Mouse (Mus musculus) left cerebral cortex, adult 2 months (tissue): ENCODE data around the gene Iqgap2. TPM values are rescaled to one million over a fixed set of nuclear protein-coding genes. Genes with fewer than 3 reads are reported as not detected.

Experiments used
- DNase-seq, 2 experiments: peaks; one replicate each; pipeline ENCODE4 v3.0.0; 2021 to 2022; ENCODE audit warnings: low spot score in 2 of 2, mixed read lengths in 1 of 2; ENCODE audit errors: extremely low spot score in 1 of 2
- H3K27ac ChIP-seq: fragments of 200-600 bp; 2 replicates; pipeline ENCODE4 v1.8.1; 2022
- H3K4me3 ChIP-seq: fragments of 200-600 bp; 2 replicates; pipeline ENCODE4 v1.8.1; 2022
- CTCF ChIP-seq: fragments of 200-600 bp; IDR thresholded peaks from 2 replicates; pipeline ENCODE4 v1.8.1; 2022; ENCODE audit warnings: antibody characterized with exemption, mild to moderate bottlenecking, moderate library complexity
- intact Hi-C: fragments of 180-260 bp; cut with DNase I; formaldehyde crosslinking; loops from one replicate; pipeline ENCODE4 v1.15.1; 2025
- total RNA-seq, 2 experiments: library from RNA; stranded (reverse); gene quantifications; 2 replicates each; pipeline ENCODE4 v1.2.3; 2021

Gene Iqgap2
- total RNA-seq, 2 experiments from 2014 or later, result 19.1 to 21.5 TPM

DNA sequence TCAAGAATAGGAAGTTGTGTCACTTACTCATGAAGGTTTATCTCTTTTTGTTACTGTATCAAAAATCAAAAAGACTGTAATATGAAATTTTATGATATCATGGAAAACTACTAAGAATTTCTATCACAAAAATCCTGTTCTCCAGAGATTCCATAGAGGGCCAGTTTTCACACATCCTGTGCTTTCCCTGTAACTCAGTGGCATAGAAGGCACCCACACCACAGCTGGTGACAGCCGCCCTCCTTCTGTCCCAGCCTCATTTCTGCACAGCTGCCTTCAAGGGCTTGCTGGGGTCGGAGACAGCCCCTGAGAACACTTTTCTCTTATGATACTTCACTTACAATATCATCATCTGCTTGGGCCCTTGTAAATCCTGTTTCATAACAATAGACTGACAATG lies 131.9 kb downstream of the Iqgap2 start:
- H3K27ac ChIP-seq, result no peak overlapping the region
- H3K4me3 ChIP-seq, result no peak overlapping the region
- intact Hi-C loops, result no loop called here
- no peak for DNase-seq
- no peak for TF ChIP-seq CTCF

DNA sequence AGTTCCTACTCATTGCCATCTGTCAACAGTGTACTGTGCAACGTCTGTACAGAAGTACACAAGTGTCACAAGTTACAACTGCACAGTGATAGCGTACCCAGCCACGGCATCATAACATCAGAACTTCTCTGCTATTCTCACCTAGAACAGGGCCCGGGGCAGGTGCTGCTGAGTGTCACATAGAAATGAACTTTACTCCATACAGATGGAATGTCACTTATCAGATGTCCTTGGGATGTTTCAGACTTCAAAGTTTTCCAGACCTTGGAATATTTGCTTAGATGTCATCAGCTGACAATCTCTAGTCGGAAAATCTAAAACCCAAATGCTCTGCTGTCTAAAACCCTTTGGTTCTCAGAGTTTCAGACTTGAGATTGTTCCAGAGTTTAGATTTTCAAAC lies 137.4 kb downstream of the Iqgap2 start:
- DNase-seq, result no peak
- intact Hi-C loops, result no loop called here
- Histone ChIP-seq H3K4me3 (no peak overlapping the region), H3K27ac (no peak overlapping the region)
- TF ChIP-seq CTCF, result no peak

DNA sequence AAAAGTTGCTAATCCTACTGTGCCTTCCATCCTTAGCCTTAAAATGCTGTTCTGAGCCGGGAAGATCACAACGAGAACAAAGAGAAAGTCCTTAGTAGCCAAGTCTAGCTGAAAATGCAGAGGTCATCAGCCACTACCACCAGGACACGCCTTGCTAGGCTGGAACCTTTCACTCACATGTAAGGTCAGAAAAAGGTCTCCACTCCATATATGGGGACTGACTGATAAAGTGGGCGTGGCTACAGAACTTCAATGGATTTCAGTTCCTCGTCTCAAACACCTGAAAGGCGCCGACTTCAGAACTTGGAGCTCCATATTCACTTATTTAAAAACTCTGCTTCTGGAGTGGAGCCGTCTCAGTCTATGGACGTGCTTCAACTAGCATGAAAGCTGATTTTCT lies 139.3 kb downstream of the Iqgap2 start:
- DNase-seq, result no peak
- no peak overlapping the region for H3K4me3 ChIP-seq
- H3K27ac ChIP-seq, result no peak overlapping the region
- no peak for TF ChIP-seq CTCF
- intact Hi-C loops, result no loop called here

DNA sequence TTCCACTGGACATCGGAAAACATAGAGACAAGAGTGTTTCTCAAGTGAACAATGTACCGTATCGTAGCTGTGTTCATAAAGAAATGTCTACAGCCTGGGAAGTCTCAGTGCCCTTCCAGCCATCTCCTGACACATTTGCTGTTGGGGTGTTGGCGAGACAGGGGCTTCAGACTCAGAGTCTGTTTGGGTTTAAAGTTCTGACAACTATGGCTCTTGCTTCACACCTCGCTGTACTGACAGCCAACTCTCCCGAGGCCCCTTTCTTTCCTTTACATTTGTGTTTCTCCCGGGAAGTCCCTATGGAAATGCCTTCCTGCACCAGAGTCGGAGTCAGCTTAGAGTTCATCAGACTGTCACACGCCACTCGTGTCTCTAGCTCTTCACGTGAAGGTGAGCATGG lies 144.2 kb downstream of the Iqgap2 start:
- intact Hi-C loops, result loop anchor here (5.0 kb wide), 1 partner anchor 145 kb away; the partner anchor contains the start of gene Iqgap2
- no peak for DNase-seq
- TF ChIP-seq CTCF, result no peak
- no peak overlapping the region for H3K27ac ChIP-seq
- H3K4me3 ChIP-seq, result no peak overlapping the region

DNA sequence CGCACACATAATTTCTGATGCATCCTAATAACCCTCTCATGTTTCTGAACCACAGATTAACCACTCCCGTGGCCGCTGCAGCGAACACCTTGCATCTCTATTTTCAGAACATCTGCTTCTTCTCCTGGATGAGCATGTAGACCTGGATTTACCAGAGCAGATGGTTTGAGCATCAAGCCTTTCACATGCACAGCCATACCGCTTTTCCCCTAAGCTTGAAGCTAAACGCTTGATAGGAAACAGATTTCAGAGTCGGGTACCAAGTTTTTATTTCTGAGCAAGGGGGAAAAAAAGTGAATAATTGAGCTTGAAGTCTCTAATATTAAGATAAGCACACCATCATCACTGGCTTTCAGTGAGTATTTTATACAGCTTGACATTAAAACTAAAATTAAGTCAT lies 144.6 kb downstream of the Iqgap2 start:
- H3K4me3 ChIP-seq, result no peak overlapping the region
- no peak for TF ChIP-seq CTCF
- DNase-seq, result no peak
- intact Hi-C loops, result loop anchor here (5.0 kb wide), 1 partner anchor 145 kb away; the partner anchor contains the start of gene Iqgap2
- H3K27ac ChIP-seq, result no peak overlapping the region

DNA sequence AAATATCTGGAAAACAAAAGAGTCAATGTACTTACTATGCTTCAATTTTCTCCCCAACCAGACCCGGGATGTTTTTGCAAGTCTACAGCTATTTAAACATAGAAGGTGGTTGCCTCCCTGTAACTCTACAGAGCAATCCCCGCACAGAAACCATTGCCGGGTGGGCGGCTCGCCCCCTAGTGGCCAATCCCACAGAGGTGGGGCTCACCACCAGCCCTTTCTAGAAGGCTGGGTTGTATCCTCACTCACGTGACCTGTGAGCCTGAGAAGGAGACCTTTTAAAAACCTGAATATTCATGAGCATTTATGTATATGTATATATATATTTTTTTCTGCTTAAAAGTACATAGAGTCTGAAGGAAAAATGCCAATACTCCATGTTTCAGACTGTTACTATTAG lies 145.2 kb downstream of the Iqgap2 start:
- Histone ChIP-seq H3K27ac (no peak overlapping the region), H3K4me3 (no peak overlapping the region)
- peak; percentile 80 for TF ChIP-seq CTCF
- intact Hi-C loops, result loop anchor here (5.0 kb wide), 1 partner anchor 146 kb away; the partner anchor contains the start of gene Iqgap2
- DNase-seq, result peak; percentile 27 to 45

DNA sequence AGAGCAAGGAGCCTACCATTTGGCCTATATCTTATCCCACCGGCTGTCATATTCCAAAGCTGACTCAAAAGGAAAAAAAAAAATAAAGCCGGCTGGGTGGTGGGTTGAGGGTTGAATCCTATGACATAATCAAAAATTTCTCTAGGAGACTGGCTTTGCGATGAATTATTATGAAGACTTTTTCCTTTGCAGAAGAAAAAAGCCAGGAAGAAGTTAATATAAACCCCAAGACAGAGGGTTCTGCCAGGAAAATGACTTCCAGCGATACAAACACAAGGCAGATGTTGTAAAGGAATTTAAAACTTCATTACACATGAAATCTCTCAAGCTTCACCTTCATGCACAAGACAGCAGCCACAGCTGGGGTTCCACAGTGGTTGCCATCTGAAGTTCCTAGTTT lies 146.3 kb downstream of the Iqgap2 start:
- no peak for TF ChIP-seq CTCF
- H3K4me3 ChIP-seq, result no peak overlapping the region
- intact Hi-C loops, result loop anchor here (5.0 kb wide), 1 partner anchor 147 kb away; the partner anchor contains the start of gene Iqgap2
- no peak for DNase-seq
- no peak overlapping the region for H3K27ac ChIP-seq

DNA sequence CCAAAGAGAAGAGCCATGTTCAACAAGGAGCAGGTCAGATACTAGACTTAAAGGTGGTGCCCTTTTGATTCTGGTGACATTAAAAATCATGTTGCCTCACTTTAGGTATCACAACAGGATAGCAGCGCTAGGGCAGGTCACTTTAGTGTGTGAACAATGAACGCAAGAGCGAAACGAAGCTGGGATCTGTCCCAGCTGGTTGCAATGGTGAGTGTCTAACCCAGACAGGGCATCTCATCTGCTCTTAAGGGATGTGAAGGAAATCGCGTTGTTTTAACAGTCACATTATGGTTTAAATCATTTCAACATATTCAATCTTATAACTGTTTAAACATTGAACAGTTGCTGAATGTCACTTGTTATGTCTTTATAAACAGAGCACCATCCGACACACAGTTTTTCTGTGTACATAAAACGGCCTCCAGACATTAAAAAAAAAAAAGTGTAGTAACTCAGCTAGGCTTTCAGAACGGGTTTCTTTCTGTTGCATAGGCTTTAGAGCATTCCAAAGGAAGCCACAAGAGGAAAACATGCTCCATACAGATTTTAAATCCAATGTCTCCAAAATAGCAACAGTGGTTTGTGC lies 148.7 kb downstream of the Iqgap2 start:
- intact Hi-C loops, result no loop called here
- DNase-seq, result no peak
- no peak overlapping the region for H3K27ac ChIP-seq
- no peak for TF ChIP-seq CTCF
- H3K4me3 ChIP-seq, result no peak overlapping the region

DNA sequence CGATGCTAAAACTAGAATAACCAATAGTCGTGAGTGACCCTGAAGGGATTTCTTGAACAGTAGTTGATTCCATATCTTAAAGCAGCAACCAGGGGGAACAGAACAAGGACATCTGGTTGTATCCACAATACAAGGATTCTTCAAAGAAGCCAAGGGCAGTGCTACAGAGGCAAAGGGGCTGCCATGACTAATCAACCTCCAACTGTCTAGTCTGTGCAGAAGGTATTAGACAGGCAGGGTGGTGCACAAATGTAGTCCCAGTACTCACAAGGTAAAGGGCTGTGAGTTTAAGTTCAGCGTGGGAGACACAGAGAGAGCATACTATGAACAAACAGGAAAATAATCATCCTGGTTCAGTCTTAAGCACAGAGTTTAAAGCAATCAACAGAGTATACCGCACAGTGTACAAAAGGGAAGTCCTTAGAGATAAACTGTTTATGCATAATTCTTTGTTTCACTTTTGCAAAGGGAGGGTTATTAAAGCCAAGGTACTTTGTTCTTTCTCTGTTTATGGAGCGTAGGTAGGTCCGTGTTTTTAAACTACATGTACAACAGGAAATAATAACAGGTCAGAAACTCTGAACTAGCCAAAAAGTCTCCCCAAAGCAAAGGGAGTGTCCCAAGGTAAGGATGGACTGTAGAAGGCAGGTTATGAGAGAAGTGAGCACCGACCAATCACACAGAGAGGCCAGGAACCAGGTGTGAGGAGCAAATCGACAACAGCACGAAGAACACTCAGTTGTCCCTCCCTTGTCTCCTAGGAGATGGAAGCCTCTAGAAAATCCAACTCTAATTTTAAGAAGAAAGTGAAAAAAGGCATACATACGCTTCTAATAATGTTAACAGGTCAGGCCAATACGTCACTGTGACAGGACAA lies 149.7 kb downstream of the Iqgap2 start:
- intact Hi-C loops, result no loop called here
- no peak overlapping the region for H3K27ac ChIP-seq
- H3K4me3 ChIP-seq, result no peak overlapping the region
- no peak for TF ChIP-seq CTCF
- DNase-seq, result no peak

DNA sequence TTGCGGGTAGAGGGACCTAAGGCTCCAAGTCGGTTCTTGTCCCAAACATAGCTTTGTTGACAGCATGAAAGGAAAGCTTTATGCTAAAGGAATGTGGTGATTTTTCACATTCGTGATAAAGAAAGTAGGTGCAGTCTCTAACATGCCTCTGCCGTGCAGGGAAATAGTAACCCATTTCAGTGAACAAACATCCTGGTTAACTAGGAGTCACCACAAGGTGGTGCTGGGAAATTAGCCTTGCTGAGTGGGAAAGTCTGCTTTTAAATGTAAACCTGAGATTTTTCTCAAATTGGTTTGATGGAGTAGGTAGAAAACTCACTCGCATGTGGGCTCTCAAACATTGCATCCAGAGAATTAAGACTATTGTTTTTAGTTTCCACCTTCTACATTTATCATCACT lies 152.1 kb downstream of the Iqgap2 start:
- intact Hi-C loops, result loop anchor here (5.0 kb wide), 1 partner anchor 213 kb away; no protein-coding TSS in a partner anchor
- H3K27ac ChIP-seq, result no peak overlapping the region
- H3K4me3 ChIP-seq, result no peak overlapping the region
- peak; percentile 64 for TF ChIP-seq CTCF
- peak; percentile 20 to 45 for DNase-seq

DNA sequence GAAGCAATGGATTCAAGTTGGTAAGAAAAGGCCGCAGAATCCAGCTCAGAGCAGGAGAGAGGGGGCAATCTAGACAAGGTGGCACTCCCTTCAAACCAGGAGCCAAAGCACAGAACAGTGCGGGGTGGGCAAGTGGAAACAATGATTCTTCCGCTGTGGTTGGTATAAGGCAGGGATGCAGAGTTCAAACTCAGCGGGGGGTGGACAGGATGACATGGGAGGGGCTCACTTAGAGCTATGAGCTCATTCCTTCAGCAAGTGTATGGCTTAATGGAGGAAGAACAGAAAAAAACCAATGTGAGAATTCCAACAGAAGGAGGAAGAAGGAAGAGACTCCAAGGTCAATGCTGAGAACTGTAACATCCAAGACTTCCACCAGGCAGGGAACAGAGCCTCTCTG lies 161.2 kb downstream of the Iqgap2 start:
- no peak for DNase-seq
- TF ChIP-seq CTCF, result no peak
- H3K27ac ChIP-seq, result no peak overlapping the region
- intact Hi-C loops, result no loop called here
- H3K4me3 ChIP-seq, result no peak overlapping the region
